Mouse (Mus musculus) heart, embryonic 12.5 days (tissue): ENCODE data around the gene Trpd52l3. TPM values are rescaled to one million over a fixed set of nuclear protein-coding genes. Genes with fewer than 3 reads are reported as not detected.
A peak's percentile ranks its signal among the peaks of the same experiment; 100 is the strongest.
"Not testable (repeated sequence)": the region's sequence is repeated elsewhere in the genome, so short reads cannot be mapped to it uniquely, and the experiment has no call there.

Experiments
- ATAC-seq: fragments of 200-750 bp; cut with Nextera tagmentation; 2 replicates; pipeline ENCODE4 v1.8.0; 2017; ENCODE audit warnings: moderate TSS enrichment, moderate library complexity; ENCODE audit not compliant: insufficient number of reproducible peaks, low FRiP score
- H3K27ac ChIP-seq: fragments of 300-500 bp; sonication (generic); 2 replicates; pipeline ENCODE4 v1.5.1; 2016; ENCODE audit warnings: mild to moderate bottlenecking, moderate library complexity; ENCODE audit not compliant: poor library complexity, severe bottlenecking
- H3K27me3 ChIP-seq: fragments of 300-500 bp; sonication (generic); replicated peaks from 2 replicates; pipeline ENCODE4 v1.6.1; 2016; ENCODE audit warnings: mild to moderate bottlenecking, moderate library complexity
- H3K36me3 ChIP-seq: fragments of 300-500 bp; sonication (generic); 2 replicates; pipeline ENCODE4 v1.6.1; 2016; ENCODE audit warnings: mild to moderate bottlenecking, moderate library complexity
- H3K4me1 ChIP-seq: fragments of 300-500 bp; sonication (generic); replicated peaks from 2 replicates; pipeline ENCODE4 v1.6.1; 2016; ENCODE audit warnings: mild to moderate bottlenecking
- H3K4me2 ChIP-seq: fragments of 300-500 bp; sonication (generic); 2 replicates; pipeline ENCODE4 v1.6.1; 2016; ENCODE audit warnings: mild to moderate bottlenecking, moderate library complexity
- H3K4me3 ChIP-seq: fragments of 300-500 bp; sonication (generic); 2 replicates; pipeline ENCODE4 v1.5.1; 2016; ENCODE audit warnings: mild to moderate bottlenecking
- H3K9ac ChIP-seq: fragments of 300-500 bp; sonication (generic); 2 replicates; pipeline ENCODE4 v1.6.1; 2016; ENCODE audit warnings: mild to moderate bottlenecking, moderate library complexity
- H3K9me3 ChIP-seq: fragments of 300-500 bp; sonication (generic); replicated peaks from 2 replicates; pipeline ENCODE4 v1.6.1; 2016; ENCODE audit warnings: mild to moderate bottlenecking, moderate library complexity
- WGBS: fragments of 180-500 bp; shearing (Covaris S2); methylation state at CpG from one replicate; pipeline ENCODE4 v1.1.7; 2016; 5-methylcytosine and 5-hydroxymethylcytosine counted together
- polyA plus RNA-seq: library from polyadenylated mRNA; unstranded; fragments of >200 nt; fragmentation: Nextera tagmentation; extraction: Ambion mirVana; gene quantifications from 2 replicates; pipeline ENCODE4 v1.2.1, GENCODE M21; 2016

Gene Trpd52l3
- polyA plus RNA-seq, 1 experiment from 2014 or later: not detected

GRCm38 (mm10) chr19:29986464-29987091 is 17.0 kb upstream of the Trpd52l3 start:
- Histone ChIP-seq H3K4me3 (no peak overlapping the region), H3K4me2 (peak overlapping the region; percentile 18; the same call in 1 of the 2 replicates), H3K9me3 (no peaks in the 10 kb centered on the region), H3K27ac (no peak overlapping the region), H3K9ac (no peak overlapping the region), H3K36me3 (no peaks in the 10 kb centered on the region), H3K4me1 (no peaks in the 10 kb centered on the region), H3K27me3 (no peaks in the 10 kb centered on the region)
- 56% methylated on average over 12 of the region's 12 CpGs for WGBS
- ATAC-seq: no peak

GRCm38 (mm10) chr19:30000406-30001365 is 2.9 kb upstream of the Trpd52l3 start:
- H3K36me3 ChIP-seq: no peaks in the 10 kb centered on the region
- no peaks in the 10 kb centered on the region for H3K27me3 ChIP-seq
- no peaks in the 10 kb centered on the region for H3K9me3 ChIP-seq
- no peak overlapping the region for H3K27ac ChIP-seq
- no peak for ATAC-seq
- 70% methylated on average over 12 of the region's 12 CpGs for WGBS
- peaks cover 7% of the 10 kb centered on the region; the same call in 1 of the 2 replicates for H3K4me1 ChIP-seq
- H3K9ac ChIP-seq: no peak overlapping the region
- H3K4me2 ChIP-seq: no peak overlapping the region
- no peak overlapping the region for H3K4me3 ChIP-seq

GRCm38 (mm10) chr19:30001550-30001949 is 2.0 kb upstream of the Trpd52l3 start:
- no peak for ATAC-seq
- Histone ChIP-seq H3K9ac (no peak overlapping the region), H3K4me2 (no peak overlapping the region), H3K4me1 (peaks cover 7% of the 10 kb centered on the region; the same call in 1 of the 2 replicates), H3K4me3 (no peak overlapping the region), H3K9me3 (no peaks in the 10 kb centered on the region), H3K36me3 (no peaks in the 10 kb centered on the region), H3K27ac (no peak overlapping the region), H3K27me3 (no peaks in the 10 kb centered on the region)
- whole genome bisulfite sequencing: 74% methylated on average over 6 of the region's 6 CpGs

- no peaks in the 10 kb centered on the region for H3K27me3 ChIP-seq
- WGBS: 60% methylated on average over 3 of the region's 3 CpGs
Observed at GRCm38 (mm10) chr19:30006371-30006770, 2.8 kb downstream of the Trpd52l3 start.

GRCm38 (mm10) chr19:30010520-30011296 is 7.1 kb downstream of the Trpd52l3 start:
- no peak overlapping the region for H3K4me3 ChIP-seq
- 0 out of 2 replicates have a peak, but pooled peaks cover 3% of the 10 kb centered on the region for H3K4me1 ChIP-seq
- H3K27ac ChIP-seq: no peak overlapping the region
- WGBS: 60% methylated on average over 13 of the region's 13 CpGs
- H3K27me3 ChIP-seq: 0 out of 2 replicates have a peak, but pooled peaks cover 2% of the 10 kb centered on the region
- H3K36me3 ChIP-seq: no peaks in the 10 kb centered on the region
- H3K4me2 ChIP-seq: peak overlapping the region; percentile 20
- no peaks in the 10 kb centered on the region for H3K9me3 ChIP-seq
- ATAC-seq: no peak
- H3K9ac ChIP-seq: no peak overlapping the region

More at GRCm38 (mm10) chr19:30006371-30006770, 2.8 kb downstream of the Trpd52l3 start:
- Histone ChIP-seq H3K9me3 (no peaks in the 10 kb centered on the region), H3K36me3 (no peaks in the 10 kb centered on the region), H3K4me3 (no peak overlapping the region), H3K27ac (no peak overlapping the region), H3K4me1 (no peaks in the 10 kb centered on the region), H3K9ac (no peak overlapping the region), H3K4me2 (no peak overlapping the region)
- ATAC-seq: no peak

- no peak for ATAC-seq
- Histone ChIP-seq H3K4me1 (0 out of 2 replicates have a peak, but pooled peaks cover 3% of the 10 kb centered on the region), H3K9me3 (no peaks in the 10 kb centered on the region), H3K36me3 (no peaks in the 10 kb centered on the region), H3K4me3 (no peak overlapping the region), H3K27me3 (0 out of 2 replicates have a peak, but pooled peaks cover 2% of the 10 kb centered on the region), H3K9ac (no peak overlapping the region), H3K27ac (no peak overlapping the region), H3K4me2 (no peak overlapping the region)
- WGBS: 46% methylated on average over 3 of the region's 3 CpGs
Observed at GRCm38 (mm10) chr19:30014331-30014730, 10.7 kb downstream of the Trpd52l3 start.

GRCm38 (mm10) chr19:30016156-30016555 is 12.6 kb downstream of the Trpd52l3 start:
- Histone ChIP-seq H3K9ac (no peak overlapping the region), H3K4me1 (0 out of 2 replicates have a peak, but pooled peaks cover 3% of the 10 kb centered on the region), H3K36me3 (no peaks in the 10 kb centered on the region), H3K4me2 (no peak overlapping the region), H3K4me3 (no peak overlapping the region), H3K27me3 (0 out of 2 replicates have a peak, but pooled peaks cover 2% of the 10 kb centered on the region), H3K9me3 (no peaks in the 10 kb centered on the region), H3K27ac (no peak overlapping the region)
- no peak for ATAC-seq
- WGBS: 78% methylated on average over 6 of the region's 6 CpGs

- not testable (repeated sequence) for H3K27ac ChIP-seq, H3K4me1 ChIP-seq, H3K4me2 ChIP-seq, H3K9me3 ChIP-seq, H3K9ac ChIP-seq, H3K27me3 ChIP-seq, H3K4me3 ChIP-seq, H3K36me3 ChIP-seq, ATAC-seq
- 92% methylated on average over 10 of the region's 10 CpGs for WGBS
Observed at GRCm38 (mm10) chr19:30023419-30023818, 19.8 kb downstream of the Trpd52l3 start.

GRCm38 (mm10) chr19:30029002-30029710 is 25.6 kb downstream of the Trpd52l3 start:
- Histone ChIP-seq H3K9me3 (no peaks in the 10 kb centered on the region), H3K27me3 (peaks cover 6% of the 10 kb centered on the region; the same call in 1 of the 2 replicates), H3K36me3 (0 out of 2 replicates have a peak, but pooled peaks cover 3% of the 10 kb centered on the region), H3K4me1 (peaks cover 11% of the 10 kb centered on the region), H3K9ac (no peak overlapping the region), H3K4me2 (no peak overlapping the region; the same call in 1 of the 2 replicates), H3K27ac (no peak overlapping the region), H3K4me3 (peak overlapping the region; percentile 81; the same call in 1 of the 2 replicates)
- 41% methylated on average over 11 of the region's 11 CpGs for WGBS
- no peak for ATAC-seq
